Comparison of ENCODE assay signal across 8 mouse cellular contexts in the genomic region with DNA sequence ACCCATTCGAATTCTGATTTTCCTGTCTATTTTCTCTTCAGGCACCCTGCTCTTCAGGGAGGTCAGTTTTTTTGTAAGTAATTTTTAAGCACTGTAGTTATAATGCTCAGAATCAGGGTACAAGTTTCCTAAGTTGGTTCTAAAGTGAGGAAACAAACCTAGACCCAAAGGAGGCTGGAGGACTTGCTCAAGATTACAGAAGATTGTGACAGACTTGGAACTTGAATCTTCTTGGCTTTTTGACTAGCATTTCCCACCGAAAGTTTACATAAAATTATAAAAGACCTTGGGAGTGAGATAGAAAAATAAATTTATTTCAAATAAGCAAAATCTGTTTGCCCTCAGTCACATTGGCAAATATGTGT. TPM values are rescaled to one million over a fixed set of nuclear protein-coding genes. Genes with fewer than 3 reads are reported as not detected.
DNase-seq lines count a peak whose midpoint lies in the region; ATAC-seq and TF ChIP-seq lines count a peak whose summit lies in the region.

No protein-coding gene starts in this region.

- H3K27me3 ChIP-seq in heart, postnatal 0 days (ENCODE audit: control insufficient read depth, insufficient read depth, low read length) = no peaks in the 10 kb centered on the region
- no peaks in the 10 kb centered on the region for H3K27me3 ChIP-seq in embryonic facial prominence, embryonic 10.5 days (replicated peaks; ENCODE audit: low read depth, poor library complexity, severe bottlenecking)
- no peaks in the 10 kb centered on the region for H3K27me3 ChIP-seq in limb, embryonic 10.5 days (ENCODE audit: low read depth, poor library complexity, severe bottlenecking)
- no peaks in the 10 kb centered on the region for H3K27me3 ChIP-seq in midbrain, embryonic 16.5 days (ENCODE audit: control insufficient read depth, insufficient read depth, low read depth, low read length)

- peak overlapping the region; percentile 95 for H3K4me2 ChIP-seq in heart, postnatal 0 days (ENCODE audit: low read depth, low read length)
- peak overlapping the region; percentile 71 for H3K4me2 ChIP-seq in midbrain, embryonic 16.5 days (ENCODE audit: low read length)

- peaks cover 6% of the 10 kb centered on the region for H3K4me1 ChIP-seq in heart, postnatal 0 days (ENCODE audit: control insufficient read depth, insufficient read depth)
- H3K4me1 ChIP-seq in embryonic facial prominence, embryonic 10.5 days = peaks cover 17% of the 10 kb centered on the region
- H3K4me1 ChIP-seq in limb, embryonic 10.5 days = peaks cover 8% of the 10 kb centered on the region
- H3K4me1 ChIP-seq in midbrain, embryonic 16.5 days (ENCODE audit: control insufficient read depth, insufficient read depth, low read length) = peaks cover 19% of the 10 kb centered on the region

- peak overlapping the region; percentile 82 for H3K9ac ChIP-seq in heart, postnatal 0 days (replicated peaks; ENCODE audit: low read depth, low read length)
- H3K9ac ChIP-seq in midbrain, embryonic 16.5 days (ENCODE audit: low read depth, low read length) = peak overlapping the region; percentile 84

- no peaks in the 10 kb centered on the region for H3K9me3 ChIP-seq in heart, postnatal 0 days (replicated peaks; ENCODE audit: control insufficient read depth, low read length)
- H3K9me3 ChIP-seq in embryonic facial prominence, embryonic 10.5 days = no peaks in the 10 kb centered on the region
- no peaks in the 10 kb centered on the region for H3K9me3 ChIP-seq in limb, embryonic 10.5 days (replicated peaks)
- H3K9me3 ChIP-seq in midbrain, embryonic 16.5 days (replicated peaks; ENCODE audit: control insufficient read depth, low read length, poor library complexity, severe bottlenecking) = no peaks in the 10 kb centered on the region

- TF ChIP-seq CTCF in heart, postnatal 0 days (IDR thresholded peaks at IDR 0.05; ENCODE audit: low read depth) = no peak

- no peak for DNase-seq in heart, postnatal 0 days (ENCODE audit: low spot score)
- no peak for DNase-seq in heart, postnatal 10 days
- DNase-seq in embryonic facial prominence, embryonic 10.5 days (ENCODE audit: low spot score) = no peak
- DNase-seq in limb, embryonic 10.5 days (ENCODE audit: low spot score) = no peak
- DNase-seq in embryo, embryonic 10 days (ENCODE audit: low spot score) = no peak
- no peak for DNase-seq in frontal cortex, adult 2 months (ENCODE audit: extremely low spot score in 1 of 2, low spot score in 1 of 2)
- DNase-seq in cerebellum, postnatal 10 days = no peak

- peak overlapping the region; percentile 97 for H3K4me3 ChIP-seq in heart, postnatal 0 days (ENCODE audit: low read depth, low read length)
- peak overlapping the region; percentile 81 for H3K4me3 ChIP-seq in embryonic facial prominence, embryonic 10.5 days
- H3K4me3 ChIP-seq in limb, embryonic 10.5 days = peak overlapping the region; percentile 87
- peak overlapping the region; percentile 73 for H3K4me3 ChIP-seq in midbrain, embryonic 16.5 days (ENCODE audit: low read depth, low read length)

- H3K36me3 ChIP-seq in heart, postnatal 0 days (replicated peaks; ENCODE audit: control insufficient read depth, insufficient read depth, low read length) = no peaks in the 10 kb centered on the region; the same call in 1 of the 2 replicates
- H3K36me3 ChIP-seq in embryonic facial prominence, embryonic 10.5 days (replicated peaks) = peaks cover 11% of the 10 kb centered on the region
- H3K36me3 ChIP-seq in limb, embryonic 10.5 days = peaks cover 11% of the 10 kb centered on the region
- H3K36me3 ChIP-seq in midbrain, embryonic 16.5 days (ENCODE audit: control insufficient read depth, insufficient read depth, low read length) = peaks cover under 1% of the 10 kb centered on the region; the same call in 1 of the 2 replicates

- no peak for TF ChIP-seq EP300 in heart, postnatal 0 days (IDR thresholded peaks at IDR 0.05; ENCODE audit: low read depth)

- 25% methylated on average over 2 of the region's 2 CpGs for WGBS in heart, postnatal 0 days
- WGBS in embryonic facial prominence, embryonic 10.5 days = 32% methylated on average over 2 of the region's 2 CpGs
- WGBS in limb, embryonic 10.5 days = 37% methylated on average over 2 of the region's 2 CpGs
- WGBS in midbrain, embryonic 16.5 days = 41% methylated on average over 2 of the region's 2 CpGs

- H3K27ac ChIP-seq in heart, postnatal 0 days (ENCODE audit: low read depth) = peak overlapping the region; percentile 84; the same call in 1 of the 2 replicates
- peak overlapping the region; percentile 92 for H3K27ac ChIP-seq in embryonic facial prominence, embryonic 10.5 days (replicated peaks)
- H3K27ac ChIP-seq in limb, embryonic 10.5 days = peak overlapping the region; percentile 92
- H3K27ac ChIP-seq in midbrain, embryonic 16.5 days (ENCODE audit: low read length) = no peak overlapping the region

- no peak for ATAC-seq in heart, postnatal 0 days (ENCODE audit: insufficient read depth, low read depth)
- no peak for ATAC-seq in midbrain, embryonic 16.5 days

- intact Hi-C loops in heart, postnatal 10 days (cut with DNase I) = loop anchor here (5.0 kb wide), 1 partner anchor 116 kb away; a partner anchor contains a TSS

RNA-seq across cellular contexts. Expression of a gene that starts 0.9 kb away (rescaled TPM):
- 17.4 and 24.3 TPM in 2 replicates for total RNA-seq in heart, postnatal 0 days (2014; rRNA removed; ENCODE audit: low replicate concordance)
- polyA plus RNA-seq in heart, postnatal 0 days (2015; fragmentation: Nextera tagmentation; extraction: Ambion mirVana) = 16.6 and 18.4 TPM in 2 replicates
- total RNA-seq in heart, postnatal 10 days (2021) = 10 to 100 TPM; 18.1 to 21.0 TPM
- 48.0 and 48.2 TPM in 2 replicates for polyA plus RNA-seq in embryonic facial prominence, embryonic 10.5 days (2016; fragmentation: Nextera tagmentation; extraction: Ambion mirVana)
- polyA plus RNA-seq in limb, embryonic 10.5 days (2016; fragmentation: Nextera tagmentation; extraction: Ambion mirVana) = 40.1 and 43.2 TPM in 2 replicates
- 30.2 and 33.7 TPM in 2 replicates for polyA plus RNA-seq in midbrain, embryonic 16.5 days (2015; fragmentation: Nextera tagmentation; extraction: Ambion mirVana)
- polyA plus RNA-seq in frontal cortex, adult 2 months (2012; rRNA removed) = 26.1 and 26.5 TPM in 2 replicates
